Mouse (Mus musculus) C2C12 (cell line): Measurements from ENCODE around the gene Calr4.

Source experiments
- CEBPB ChIP-seq: IDR thresholded peaks from one replicate; pipeline ENCODE4 v1.6.1; 2011; ENCODE audit warnings: low read depth, mild to moderate bottlenecking, control low read depth, moderate library complexity
- CTCF ChIP-seq: IDR thresholded peaks from one replicate; pipeline ENCODE4 v1.5.1; 2011; ENCODE audit not compliant: control insufficient read depth, insufficient read depth, insufficient read length
- MAX ChIP-seq: IDR thresholded peaks from one replicate; pipeline ENCODE4 v1.6.1; 2011; ENCODE audit warnings: mild to moderate bottlenecking, control low read depth
- MYOD1 ChIP-seq: IDR thresholded peaks from one replicate; pipeline ENCODE4 v1.6.1; 2011; ENCODE audit warnings: low read depth; ENCODE audit not compliant: control insufficient read depth, insufficient read length
- MYOG ChIP-seq: IDR thresholded peaks from one replicate; pipeline ENCODE4 v1.6.1; 2011; ENCODE audit not compliant: control insufficient read depth, insufficient read length; ENCODE audit errors: extremely low read depth
- USF1 ChIP-seq: IDR thresholded peaks from one replicate; pipeline ENCODE4 v1.6.1; 2011; ENCODE audit warnings: low read depth, mild to moderate bottlenecking, control low read depth, moderate library complexity

DNA sequence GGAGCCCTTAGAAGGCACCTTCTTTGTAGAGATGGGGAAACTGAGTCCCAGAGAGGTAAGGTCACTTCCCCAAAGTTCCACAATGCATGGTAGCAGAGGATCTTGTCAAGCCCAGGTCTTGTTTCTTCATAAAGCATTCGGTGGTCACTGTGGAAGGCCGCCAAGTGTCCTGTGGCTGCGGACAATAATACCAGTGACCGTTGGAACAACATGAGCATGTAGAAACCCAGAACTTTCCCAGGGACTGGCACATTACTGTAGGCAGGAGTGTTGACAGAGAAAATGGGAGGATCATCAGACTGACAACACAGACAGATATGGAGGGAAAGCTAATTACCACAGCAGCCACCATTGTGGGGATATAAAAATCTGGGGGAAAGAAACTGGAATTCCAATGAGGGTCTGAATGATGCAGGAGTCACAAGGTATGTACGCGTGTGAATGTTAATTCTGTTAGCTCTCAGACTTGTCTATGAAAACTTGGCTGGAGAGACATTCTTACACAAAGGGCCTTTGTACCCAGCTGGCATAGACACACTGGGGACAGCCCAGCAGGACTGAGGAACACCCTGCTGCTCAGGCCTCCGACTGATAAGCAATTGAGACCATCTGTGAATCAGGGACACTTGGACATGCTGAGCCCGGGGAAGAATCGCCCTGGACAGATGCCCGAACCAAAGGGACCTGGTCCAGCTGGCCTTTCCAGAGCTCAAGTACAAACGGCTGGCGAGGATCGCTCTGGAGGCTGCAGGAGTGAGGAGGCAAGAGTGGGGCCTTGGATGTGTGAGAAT is 9.3 kb upstream of the Calr4 start:
- TF ChIP-seq USF1 (no peak), CTCF (no peak), MYOD1 (no peak), MAX (no peak), CEBPB (no peak), MYOG (no peak)
